Mouse (Mus musculus) left cerebral cortex, postnatal 4 days (tissue): ENCODE data around the gene Vmn2r40. TPM values are rescaled to one million over a fixed set of nuclear protein-coding genes. Genes with fewer than 3 reads are reported as not detected.
"Not testable (repeated sequence)": the region's sequence is repeated elsewhere in the genome, so short reads cannot be mapped to it uniquely, and the experiment has no call there.

Experiments
- DNase-seq: peaks from one replicate; pipeline ENCODE4 v3.0.0-alpha.2; 2022
- intact Hi-C: fragments of 180-260 bp; cut with DNase I; formaldehyde crosslinking; loops from one replicate; pipeline ENCODE4 v1.15.1; 2025
- total RNA-seq, 2 experiments: library from RNA; stranded (reverse); gene quantifications; 2 replicates each; pipeline ENCODE4 v1.2.3; 2021

Gene Vmn2r40
- not detected for total RNA-seq

- DNase-seq, intact Hi-C loops: not testable (repeated sequence)
Observed at GRCm38 (mm10) chr7:8931335-8931734, at the start of gene Vmn2r40. Gene Vmn2r40 (minus strand): TSS chr7:8931435.

Other genes with a start within 250 kb of the Vmn2r40 start
- not detected for gene Vmn2r39, start 99.4 kb upstream of the Vmn2r40 start, total RNA-seq
- gene Vmn2r38, start 166.4 kb upstream of the Vmn2r40 start, total RNA-seq: not detected